7 mouse cellular contexts compared by ENCODE assay signal in the genomic region with DNA sequence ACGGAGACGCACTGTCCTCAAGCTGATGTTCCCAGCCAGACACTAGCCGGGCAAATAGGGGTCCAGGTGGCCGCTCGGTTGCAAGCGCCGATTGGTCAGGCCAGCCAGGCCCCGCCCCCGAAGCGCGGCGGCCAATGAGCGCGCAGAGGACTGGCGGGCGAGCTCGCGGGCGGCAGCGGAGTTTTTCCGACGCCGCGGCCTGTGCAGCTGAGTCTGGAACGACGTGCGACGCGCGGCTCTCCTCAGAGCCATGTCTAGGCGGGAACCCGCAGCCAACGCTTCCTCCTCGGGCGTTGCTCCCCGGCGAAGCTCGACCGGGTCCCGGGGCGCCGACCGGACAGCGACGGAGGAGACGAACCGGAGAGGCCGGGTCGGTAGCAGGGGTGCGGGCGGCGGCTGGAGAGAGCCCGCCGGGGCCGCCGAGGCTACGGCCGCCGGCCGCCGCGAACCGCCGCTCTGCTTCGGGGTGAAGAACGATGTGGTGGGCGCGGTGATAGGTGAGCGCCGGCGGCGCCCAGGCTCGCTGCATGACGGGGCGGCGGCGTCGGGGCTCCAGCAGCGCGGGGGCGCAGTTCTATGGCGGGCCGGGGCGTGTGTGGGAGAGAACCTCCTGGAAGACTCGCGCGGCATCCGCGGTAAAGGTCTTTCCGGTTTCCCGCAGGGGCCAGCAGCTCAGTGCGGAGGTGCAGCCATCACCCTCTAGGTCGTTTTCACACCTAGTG. TPM values are rescaled to one million over a fixed set of nuclear protein-coding genes. Genes with fewer than 3 reads are reported as not detected.
A peak's percentile ranks its signal among the peaks of the same experiment; 100 is the strongest.
DNase-seq lines count a peak whose midpoint lies in the region; ATAC-seq and TF ChIP-seq lines count a peak whose summit lies in the region.

Gene Ddx43, plus strand, starts transcription at position 148 of the 722 bp plus-strand sequence.

- H3K9ac ChIP-seq in heart, embryonic 11.5 days (ENCODE audit: low read depth, low read length), result no peak within 1 kb of the TSS; the same call in 1 of the 2 replicates
- no peak within 1 kb of the TSS for H3K9ac ChIP-seq in liver, embryonic 14.5 days (replicated peaks)
- H3K9ac ChIP-seq in stomach, postnatal 0 days (ENCODE audit: low read length), result peak within 1 kb of the TSS; percentile 27; the same call in 1 of the 2 replicates

- peak; percentile 80 for ATAC-seq in heart, embryonic 11.5 days (replicated peaks; ENCODE audit: insufficient number of reproducible peaks, low FRiP score, low TSS enrichment)
- ATAC-seq in liver, embryonic 14.5 days (ENCODE audit: insufficient read depth), result peak; percentile 51; the same call in 1 of the 2 replicates
- peak; percentile 73 for ATAC-seq in stomach, postnatal 0 days (ENCODE audit: low FRiP score, low TSS enrichment)

- 2% methylated on average over 92 of the region's 93 CpGs for WGBS in heart, embryonic 11.5 days (ENCODE audit: insufficient replicate concordance)
- WGBS in liver, embryonic 14.5 days (ENCODE audit: insufficient replicate concordance), result 2% methylated on average over 93 of the region's 93 CpGs
- 2% methylated on average over 79 of the region's 93 CpGs for WGBS in stomach, postnatal 0 days

- peak within 1 kb of the TSS; percentile 40 for H3K4me3 ChIP-seq in heart, embryonic 11.5 days (ENCODE audit: low read depth, low read length)
- H3K4me3 ChIP-seq in liver, embryonic 14.5 days (ENCODE audit: insufficient read depth in 1 of 2, low read depth in 2 of 2, low read length in 2 of 2), result peak within 1 kb of the TSS in 1 of 2 experiments; percentile 22; a peak in 2 of 4 replicates
- peak within 1 kb of the TSS; percentile 39 for H3K4me3 ChIP-seq in stomach, postnatal 0 days (ENCODE audit: low read depth, low read length)

- DNase-seq in ZHBTc4 (ENCODE audit: low read depth, low spot score), result peak; percentile 96
- DNase-seq in embryo, embryonic 9.5 days (ENCODE audit: extremely low spot score), result peak; percentile 76
- peak; percentile 9 for DNase-seq in kidney, adult 9 months
- peak in 1 of 3 experiments; percentile 4 for DNase-seq in liver, embryonic 14.5 days (ENCODE audit: low read depth in 3 of 3, low spot score in 3 of 3)
- peak; percentile 77 for DNase-seq in neural tube, embryonic 10.5 days (ENCODE audit: extremely low spot score, low spot score)
- DNase-seq in stomach, postnatal 0 days (ENCODE audit: low spot score), result peak; percentile 66

- no peak for TF ChIP-seq CTCF in liver, embryonic 14.5 days (IDR thresholded peaks at IDR 0.05; ENCODE audit: low read depth)
- TF ChIP-seq CTCF in stomach, postnatal 0 days (IDR thresholded peaks at IDR 0.05; ENCODE audit: low read depth), result no peak

- H3K27ac ChIP-seq in heart, embryonic 11.5 days (ENCODE audit: low read depth, low read length), result no peak within 1 kb of the TSS
- H3K27ac ChIP-seq in liver, embryonic 14.5 days, result no peak within 1 kb of the TSS
- H3K27ac ChIP-seq in stomach, postnatal 0 days (replicated peaks), result no peak within 1 kb of the TSS

- TF ChIP-seq EP300 in liver, embryonic 14.5 days (IDR thresholded peaks at IDR 0.05; ENCODE audit: low read depth), result no peak
- no peak for TF ChIP-seq EP300 in stomach, postnatal 0 days (optimal IDR thresholded peaks at IDR 0.05)

- H3K27me3 ChIP-seq in heart, embryonic 11.5 days (ENCODE audit: control insufficient read depth, insufficient read depth, low read length), result peaks cover 51% of the 10 kb centered on the region
- peaks cover 43% of the 10 kb centered on the region for H3K27me3 ChIP-seq in liver, embryonic 14.5 days (ENCODE audit: control insufficient read depth, insufficient read depth, low read length)
- H3K27me3 ChIP-seq in stomach, postnatal 0 days (ENCODE audit: control insufficient read depth, insufficient read depth, low read length), result no peaks in the 10 kb centered on the region

- no peaks in the 10 kb centered on the region for H3K36me3 ChIP-seq in heart, embryonic 11.5 days (ENCODE audit: control insufficient read depth, insufficient read depth, low read length)
- H3K36me3 ChIP-seq in liver, embryonic 14.5 days (replicated peaks; ENCODE audit: control insufficient read depth, insufficient read depth, low read depth), result no peaks in the 10 kb centered on the region
- H3K36me3 ChIP-seq in stomach, postnatal 0 days (ENCODE audit: control insufficient read depth, insufficient read depth, low read length), result no peaks in the 10 kb centered on the region

- 0 out of 2 replicates have a peak, but pooled peaks cover 3% of the 10 kb centered on the region for H3K4me1 ChIP-seq in heart, embryonic 11.5 days (ENCODE audit: control insufficient read depth, insufficient read depth, low read length)
- no peaks in the 10 kb centered on the region for H3K4me1 ChIP-seq in liver, embryonic 14.5 days (replicated peaks; ENCODE audit: control insufficient read depth in 2 of 2, insufficient read depth in 2 of 2, low read length in 1 of 2)
- H3K4me1 ChIP-seq in stomach, postnatal 0 days (replicated peaks; ENCODE audit: control insufficient read depth, insufficient read depth), result 0 out of 2 replicates have a peak, but pooled peaks cover 2% of the 10 kb centered on the region

- H3K9me3 ChIP-seq in heart, embryonic 11.5 days (replicated peaks; ENCODE audit: control insufficient read depth, low read length), result no peaks in the 10 kb centered on the region
- no peaks in the 10 kb centered on the region for H3K9me3 ChIP-seq in liver, embryonic 14.5 days (ENCODE audit: control insufficient read depth, low read length)
- H3K9me3 ChIP-seq in stomach, postnatal 0 days (ENCODE audit: control insufficient read depth, low read length), result no peaks in the 10 kb centered on the region

- peak within 1 kb of the TSS; percentile 64 for H3K4me2 ChIP-seq in heart, embryonic 11.5 days
- peak within 1 kb of the TSS; percentile 35 for H3K4me2 ChIP-seq in liver, embryonic 14.5 days (ENCODE audit: low read depth)
- H3K4me2 ChIP-seq in stomach, postnatal 0 days (replicated peaks; ENCODE audit: low read depth), result peak within 1 kb of the TSS; percentile 64

RNA-seq across cellular contexts. Expression of gene Ddx43, which starts in this region (rescaled TPM):
- polyA plus RNA-seq in heart, embryonic 11.5 days (2014; fragmentation: Nextera tagmentation; extraction: Ambion mirVana), result 0.32 TPM in 1 of 2 replicates, not detected in the other
- 0.02 TPM in 1 of 2 replicates, not detected in the other for polyA plus RNA-seq in liver, embryonic 14.5 days (2012; rRNA removed)
- polyA plus RNA-seq in liver, embryonic 14.5 days (2014; fragmentation: Nextera tagmentation; extraction: Ambion mirVana), result not detected in 2 replicates
- 0.08 and 0.12 TPM in 2 replicates for polyA plus RNA-seq in stomach, postnatal 0 days (2015; fragmentation: Nextera tagmentation; extraction: Ambion mirVana)

Comparison
In these comparisons a context has a peak if more than half of its experiments do, and no peak if none do; other contexts are left out.
1. Peak in ATAC-seq, H3K4me3 ChIP-seq and H3K4me2 ChIP-seq in heart, embryonic 11.5 days; RNA of the gene not detected or under 1 TPM.
2. Peak in ATAC-seq and H3K4me2 ChIP-seq in liver, embryonic 14.5 days; RNA of the gene not detected or under 1 TPM.
3. Peak in DNase-seq, ATAC-seq, H3K4me3 ChIP-seq, H3K9ac ChIP-seq and H3K4me2 ChIP-seq in stomach, postnatal 0 days; RNA of the gene not detected or under 1 TPM.